Mouse (Mus musculus) midbrain, embryonic 16.5 days (tissue): ENCODE measurements at regions not wholly inside any gene's neighbourhood (a gene's known extent, or its start where the extent isn't known, plus 50 kb on each side); places are given as distances from the start of the nearest gene placed in this dataset.

Source experiments
- ATAC-seq: fragments of 200-750 bp; cut with Nextera tagmentation; 2 replicates; pipeline ENCODE4 v1.8.0; 2017; ENCODE audit warnings: moderate TSS enrichment
- H3K27ac ChIP-seq: fragments of 300-500 bp; sonication (generic); 2 replicates; pipeline ENCODE4 v1.5.1; 2014; ENCODE audit warnings: mild to moderate bottlenecking, low read length, mixed read lengths
- H3K27me3 ChIP-seq: fragments of 300-500 bp; sonication (generic); 2 replicates; pipeline ENCODE4 v1.6.1; 2014; ENCODE audit warnings: low read depth, low read length, mixed read lengths; ENCODE audit not compliant: control insufficient read depth, insufficient read depth
- H3K36me3 ChIP-seq: fragments of 300-500 bp; sonication (generic); 2 replicates; pipeline ENCODE4 v1.6.1; 2014; ENCODE audit warnings: mild to moderate bottlenecking, low read length, moderate library complexity, mixed read lengths; ENCODE audit not compliant: control insufficient read depth, insufficient read depth
- H3K4me1 ChIP-seq: fragments of 300-500 bp; sonication (generic); 2 replicates; pipeline ENCODE4 v1.6.1; 2014; ENCODE audit warnings: mild to moderate bottlenecking, low read length, mixed read lengths; ENCODE audit not compliant: control insufficient read depth, insufficient read depth
- H3K4me2 ChIP-seq: fragments of 300-500 bp; sonication (generic); 2 replicates; pipeline ENCODE4 v1.6.1; 2014; ENCODE audit warnings: mild to moderate bottlenecking, low read length, mixed read lengths
- H3K4me3 ChIP-seq: fragments of 300-500 bp; sonication (generic); 2 replicates; pipeline ENCODE4 v1.5.1; 2014; ENCODE audit warnings: low read depth, mild to moderate bottlenecking, low read length, moderate library complexity, mixed read lengths
- H3K9ac ChIP-seq: fragments of 300-500 bp; sonication (generic); 2 replicates; pipeline ENCODE4 v1.6.1; 2014; ENCODE audit warnings: low read depth, low read length, mixed read lengths
- H3K9me3 ChIP-seq: fragments of 300-500 bp; sonication (generic); replicated peaks from 2 replicates; pipeline ENCODE4 v1.6.1; 2014; ENCODE audit warnings: mild to moderate bottlenecking, low read length, mixed read lengths; ENCODE audit not compliant: control insufficient read depth, poor library complexity, severe bottlenecking
- WGBS: fragments of 180-500 bp; shearing (Covaris S2); extraction: QIAGEN DNeasy Blood & Tissue Kit; methylation state at CpG from one replicate; pipeline ENCODE4 v1.1.7; 2014; 5-methylcytosine and 5-hydroxymethylcytosine counted together

DNA sequence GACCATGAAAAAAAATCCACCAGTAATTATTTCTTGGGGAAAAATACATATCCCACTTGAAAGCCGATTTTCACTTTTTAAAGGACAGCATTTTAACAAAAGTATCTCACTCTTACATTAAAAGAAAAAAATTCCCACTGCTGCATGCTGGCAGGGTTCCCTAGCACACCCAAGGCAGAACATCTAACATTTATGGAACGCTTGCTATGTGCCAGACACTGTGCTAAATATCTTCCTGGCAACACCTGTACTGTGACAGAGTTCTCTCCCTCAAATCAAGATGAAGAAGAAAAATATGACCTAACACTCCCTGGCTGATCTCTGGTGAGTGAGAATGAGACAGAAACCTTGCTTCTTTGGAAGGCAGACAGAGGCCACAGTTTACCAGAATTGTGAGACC, 167.1 kb upstream of the Actbl2 start:
- no peak for ATAC-seq
- 92% methylated on average over 2 of the region's 2 CpGs for WGBS
- no peaks in the 10 kb centered on the region for H3K9me3 ChIP-seq
- H3K4me3 ChIP-seq: no peak overlapping the region
- no peak overlapping the region for H3K9ac ChIP-seq
- no peaks in the 10 kb centered on the region for H3K36me3 ChIP-seq
- no peaks in the 10 kb centered on the region for H3K4me1 ChIP-seq
- H3K4me2 ChIP-seq: no peak overlapping the region
- no peak overlapping the region for H3K27ac ChIP-seq
- H3K27me3 ChIP-seq: no peaks in the 10 kb centered on the region

GRCm38 (mm10) chr13:111096071-111096470, 158.7 kb upstream of the Actbl2 start:
- Histone ChIP-seq H3K27me3 (no peaks in the 10 kb centered on the region), H3K4me2 (no peak overlapping the region), H3K9ac (no peak overlapping the region), H3K4me1 (no peaks in the 10 kb centered on the region), H3K9me3 (no peaks in the 10 kb centered on the region), H3K36me3 (no peaks in the 10 kb centered on the region), H3K4me3 (no peak overlapping the region), H3K27ac (no peak overlapping the region)
- ATAC-seq: no peak
- 92% methylated on average over 5 of the region's 5 CpGs for WGBS

DNA sequence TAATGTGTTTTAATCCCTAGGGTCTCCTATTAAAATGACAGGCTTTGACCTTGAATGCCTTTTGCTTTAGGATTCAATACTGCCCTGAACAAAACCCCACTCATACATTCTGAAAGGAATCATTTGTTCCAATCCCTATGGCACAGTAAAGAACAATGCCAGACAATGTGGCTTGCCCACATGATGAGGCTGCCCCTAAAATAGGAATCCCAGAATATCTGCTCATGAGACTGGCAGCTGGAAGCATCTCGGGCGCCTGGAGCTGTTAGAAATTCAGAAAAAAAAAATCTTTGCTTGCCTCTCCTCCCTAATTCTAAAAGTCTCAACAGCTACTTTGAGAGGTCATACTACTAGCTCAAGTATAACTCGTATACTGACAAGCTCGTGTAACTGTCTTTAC, 157.5 kb upstream of the Actbl2 start:
- H3K9ac ChIP-seq: no peak overlapping the region
- no peaks in the 10 kb centered on the region for H3K27me3 ChIP-seq
- no peaks in the 10 kb centered on the region for H3K4me1 ChIP-seq
- no peaks in the 10 kb centered on the region for H3K9me3 ChIP-seq
- no peaks in the 10 kb centered on the region for H3K36me3 ChIP-seq
- H3K4me3 ChIP-seq: no peak overlapping the region
- no peak for ATAC-seq
- WGBS: 83% methylated on average over 4 of the region's 4 CpGs
- no peak overlapping the region for H3K4me2 ChIP-seq
- H3K27ac ChIP-seq: no peak overlapping the region

GRCm38 (mm10) chr13:111098738-111099137, 156.1 kb upstream of the Actbl2 start:
- Histone ChIP-seq H3K27ac (no peak overlapping the region), H3K4me1 (no peaks in the 10 kb centered on the region), H3K9me3 (no peaks in the 10 kb centered on the region), H3K27me3 (no peaks in the 10 kb centered on the region), H3K9ac (no peak overlapping the region), H3K36me3 (no peaks in the 10 kb centered on the region), H3K4me3 (no peak overlapping the region), H3K4me2 (no peak overlapping the region)
- ATAC-seq: no peak
- 27% methylated on average over 2 of the region's 2 CpGs for WGBS

DNA sequence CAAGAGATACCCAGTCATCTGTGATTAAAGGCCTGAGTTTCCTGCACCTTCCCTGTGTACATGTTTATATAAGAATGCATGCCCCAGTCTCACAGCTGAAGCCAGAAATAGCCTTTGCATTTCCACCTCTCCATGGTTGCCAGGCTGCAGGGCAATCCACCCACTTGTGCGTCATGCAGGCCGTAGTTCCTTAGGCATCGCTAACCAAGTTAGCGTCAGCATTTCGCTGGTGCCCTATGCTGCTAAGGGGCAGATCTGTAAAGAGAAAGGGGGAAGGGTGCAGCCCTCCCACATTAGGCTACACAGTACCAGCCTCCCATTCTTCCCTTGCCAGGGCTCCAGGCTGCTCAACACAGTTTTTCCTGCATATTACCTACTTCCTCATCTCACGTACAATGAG, 155.6 kb upstream of the Actbl2 start:
- H3K4me3 ChIP-seq: no peak overlapping the region
- ATAC-seq: no peak
- no peaks in the 10 kb centered on the region for H3K4me1 ChIP-seq
- H3K27me3 ChIP-seq: no peaks in the 10 kb centered on the region
- WGBS: 65% methylated on average over 6 of the region's 6 CpGs
- no peak overlapping the region for H3K9ac ChIP-seq
- no peak overlapping the region for H3K27ac ChIP-seq
- no peaks in the 10 kb centered on the region for H3K36me3 ChIP-seq
- no peak overlapping the region for H3K4me2 ChIP-seq
- no peaks in the 10 kb centered on the region for H3K9me3 ChIP-seq

DNA sequence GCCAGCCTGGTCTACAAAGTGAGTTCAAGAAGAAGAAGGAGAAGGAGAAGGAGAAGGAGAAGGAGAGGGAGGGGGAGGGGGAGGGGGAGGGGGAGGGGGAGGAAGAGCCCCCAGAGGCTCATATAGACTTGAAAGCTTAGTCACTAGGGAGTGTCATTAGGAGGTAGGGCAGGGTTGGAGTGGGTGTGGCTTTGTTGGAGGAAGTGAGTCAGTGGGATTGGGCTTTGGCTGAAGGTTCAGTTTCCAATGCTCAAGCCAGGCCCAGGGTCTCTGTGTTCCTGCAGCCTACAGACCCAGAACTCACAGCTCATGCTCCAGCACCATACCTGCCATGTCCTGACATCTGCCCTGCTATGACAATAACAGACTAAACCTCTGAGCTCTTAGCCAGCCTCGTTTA, 154.4 kb upstream of the Actbl2 start:
- Histone ChIP-seq H3K27me3 (no peaks in the 10 kb centered on the region), H3K9me3 (no peaks in the 10 kb centered on the region), H3K4me1 (no peaks in the 10 kb centered on the region), H3K4me2 (no peak overlapping the region), H3K4me3 (no peak overlapping the region), H3K27ac (no peak overlapping the region), H3K36me3 (no peaks in the 10 kb centered on the region), H3K9ac (no peak overlapping the region)
- WGBS: 87% methylated on average over 1 of the region's 1 CpGs
- no peak for ATAC-seq

- Histone ChIP-seq H3K27me3 (no peaks in the 10 kb centered on the region), H3K4me1 (no peaks in the 10 kb centered on the region), H3K9ac (no peak overlapping the region), H3K36me3 (no peaks in the 10 kb centered on the region), H3K27ac (no peak overlapping the region), H3K4me3 (no peak overlapping the region), H3K9me3 (no peaks in the 10 kb centered on the region), H3K4me2 (no peak overlapping the region)
- peak; percentile 54; the same call in 1 of the 2 replicates for ATAC-seq
- WGBS: 72% methylated on average over 4 of the region's 4 CpGs
Measured at GRCm38 (mm10) chr13:111104567-111105219, 150.1 kb upstream of the Actbl2 start.

- 86% methylated on average over 3 of the region's 3 CpGs for WGBS
- no peak for ATAC-seq
- Histone ChIP-seq H3K9ac (no peak overlapping the region), H3K4me2 (no peak overlapping the region), H3K4me1 (no peaks in the 10 kb centered on the region), H3K36me3 (no peaks in the 10 kb centered on the region), H3K4me3 (no peak overlapping the region), H3K27ac (no peak overlapping the region), H3K27me3 (no peaks in the 10 kb centered on the region), H3K9me3 (no peaks in the 10 kb centered on the region)
Measured at GRCm38 (mm10) chr13:111131108-111131507, 123.7 kb upstream of the Actbl2 start.

- no peaks in the 10 kb centered on the region for H3K9me3 ChIP-seq
- H3K9ac ChIP-seq: no peak overlapping the region
- no peaks in the 10 kb centered on the region for H3K36me3 ChIP-seq
- no peak overlapping the region for H3K4me2 ChIP-seq
- H3K27ac ChIP-seq: no peak overlapping the region
- 93% methylated on average over 3 of the region's 3 CpGs for whole genome bisulfite sequencing
- ATAC-seq: no peak
- peaks cover 2% of the 10 kb centered on the region; the same call in 1 of the 2 replicates for H3K4me1 ChIP-seq
- no peaks in the 10 kb centered on the region for H3K27me3 ChIP-seq
- no peak overlapping the region for H3K4me3 ChIP-seq
Measured at GRCm38 (mm10) chr13:111136392-111136791, 118.4 kb upstream of the Actbl2 start.
